Mouse (Mus musculus): Measurements from ENCODE around the gene Coro6.

The Coro6 gene

GRCm38 (mm10) chr11:77462283-77463100 is at the start of gene Coro6:
Coro6 (plus strand) TSS chr11:77462411.
- peak; percentile 72 for DNase-seq (ENCODE audit: low read depth, low spot score)

DNA sequence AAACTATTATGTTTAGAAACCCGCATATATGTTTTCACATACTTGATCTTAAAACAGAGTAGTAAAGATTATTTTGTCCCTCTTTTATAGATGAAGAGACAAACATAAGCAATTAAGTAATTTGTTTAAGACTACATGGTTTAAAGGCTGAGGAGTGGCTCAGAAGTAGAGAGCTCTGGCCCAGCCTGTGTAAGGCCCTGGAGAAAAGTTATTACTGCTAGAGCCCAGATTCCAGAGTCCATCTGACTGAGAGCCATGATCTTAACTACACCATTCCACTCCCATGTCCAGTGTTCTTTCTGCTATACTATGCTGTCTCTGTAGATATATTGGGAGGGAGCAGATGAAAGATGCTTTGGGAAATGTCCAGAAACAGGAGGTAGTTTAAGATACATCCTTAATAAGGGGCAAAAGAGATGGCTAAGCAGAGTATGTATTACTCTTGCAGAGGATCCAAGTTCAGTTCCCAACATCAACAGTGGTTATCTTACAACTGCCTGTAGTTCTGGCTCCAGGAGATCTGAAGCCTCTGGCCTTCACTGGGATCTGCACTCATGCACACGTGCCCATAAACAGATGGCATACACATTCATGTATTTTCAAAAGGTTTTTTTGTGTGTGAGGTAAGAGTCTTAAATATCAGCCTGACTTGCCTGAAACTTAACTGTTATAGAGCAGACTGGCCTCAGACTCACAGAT is 47.9 kb upstream of the Coro6 start:
- no peak for DNase-seq (ENCODE audit: low read depth, low spot score)

DNA sequence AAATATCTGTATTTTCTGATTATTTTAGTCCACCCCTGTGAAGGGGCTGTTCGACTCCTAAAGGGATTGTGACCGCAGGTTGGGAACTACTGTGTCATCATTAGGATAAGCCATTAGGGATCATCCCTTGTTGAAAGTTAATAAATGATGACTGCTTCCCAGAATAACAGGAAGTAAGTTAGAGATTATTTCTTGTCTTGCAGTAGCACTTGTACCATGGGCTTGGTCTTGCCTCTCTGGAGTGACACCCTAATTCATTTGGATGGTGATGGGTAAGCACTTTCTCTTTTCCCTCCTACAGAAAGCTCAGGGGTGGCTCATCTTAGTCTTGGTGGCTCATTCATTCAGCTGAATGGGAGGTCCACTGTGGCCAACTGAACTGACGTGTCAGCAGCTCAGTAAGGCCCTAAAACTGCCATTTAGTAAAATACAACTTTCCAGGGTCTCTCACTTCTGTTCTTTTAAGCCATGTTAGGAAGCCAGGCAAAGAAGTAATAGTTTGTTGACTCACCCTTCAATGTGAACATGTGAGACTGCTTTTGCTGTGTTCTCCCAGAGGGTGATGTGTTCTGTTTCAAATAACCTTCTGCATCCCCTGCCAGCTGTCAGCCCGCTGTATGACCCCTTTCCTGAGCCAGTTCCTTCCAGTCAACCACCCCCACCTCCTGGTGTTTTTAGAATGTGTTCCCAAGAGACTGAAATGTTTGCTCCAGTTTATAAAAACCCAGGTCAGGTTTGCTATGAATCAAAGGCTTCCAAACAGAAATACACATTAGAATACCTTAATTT is 45.8 kb upstream of the Coro6 start:
- peak; percentile 88 for DNase-seq (ENCODE audit: low read depth, low spot score)

GRCm38 (mm10) chr11:77418021-77418420 is 44.2 kb upstream of the Coro6 start:
- DNase-seq (ENCODE audit: low read depth, low spot score): no peak

DNA sequence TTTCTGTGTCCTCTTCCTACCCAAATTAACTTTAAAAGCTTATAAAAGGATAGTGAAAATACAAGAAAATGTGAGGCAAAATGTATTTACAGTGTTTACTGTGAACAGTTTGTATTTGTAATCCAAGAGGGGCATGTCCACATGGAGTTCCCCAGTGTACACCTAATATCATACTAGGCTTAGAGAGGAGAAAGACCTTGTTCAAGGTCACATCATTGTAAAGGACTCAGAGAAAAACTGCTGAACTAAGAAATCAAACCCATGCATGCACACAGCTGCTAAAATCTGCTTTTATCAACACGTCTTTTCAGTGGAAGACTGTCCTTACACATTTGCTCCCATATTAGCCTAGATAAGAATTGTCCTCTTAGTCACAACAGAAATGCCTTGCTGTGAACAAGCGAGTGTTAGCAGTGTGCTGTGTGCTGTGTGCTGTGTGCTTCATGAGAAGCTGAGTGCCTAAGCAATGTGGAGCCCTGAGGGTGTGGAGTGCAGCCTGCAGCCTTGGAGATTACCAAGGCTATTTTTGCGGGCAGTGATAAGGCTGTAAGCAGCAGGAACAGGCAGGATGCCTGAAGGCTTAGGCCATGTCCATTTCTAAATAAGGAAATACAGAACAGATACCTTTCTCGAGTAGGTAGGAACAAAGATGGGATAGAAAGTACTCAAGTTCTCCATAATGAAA is 38.9 kb upstream of the Coro6 start:
- peak; percentile 57 for DNase-seq (ENCODE audit: low read depth, low spot score)

GRCm38 (mm10) chr11:77428446-77428845 is 33.8 kb upstream of the Coro6 start:
- DNase-seq (ENCODE audit: low read depth, low spot score): no peak

- DNase-seq (ENCODE audit: low read depth, low spot score): no peak
Measured at GRCm38 (mm10) chr11:77437026-77437425, 25.2 kb upstream of the Coro6 start.

DNA sequence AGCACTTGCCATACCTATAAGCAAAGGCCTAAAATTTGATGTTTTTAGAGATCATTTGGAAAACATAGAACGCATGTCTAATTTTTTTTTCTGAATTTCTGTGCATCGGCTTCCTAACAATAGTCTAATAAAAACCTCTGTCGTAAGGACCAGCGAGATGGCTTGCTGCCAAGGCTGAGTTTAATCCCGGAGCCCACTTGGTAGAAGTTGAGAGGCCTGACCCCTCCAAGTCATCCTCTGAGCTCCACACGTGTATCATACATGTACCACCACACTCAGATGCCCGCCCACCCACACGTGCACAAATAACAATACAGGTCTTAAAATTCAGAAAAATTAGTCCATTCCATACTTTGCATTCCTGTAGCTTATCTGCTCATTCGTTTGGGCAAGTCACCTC is 22.1 kb upstream of the Coro6 start:
- no peak for DNase-seq (ENCODE audit: low read depth, low spot score)

DNA sequence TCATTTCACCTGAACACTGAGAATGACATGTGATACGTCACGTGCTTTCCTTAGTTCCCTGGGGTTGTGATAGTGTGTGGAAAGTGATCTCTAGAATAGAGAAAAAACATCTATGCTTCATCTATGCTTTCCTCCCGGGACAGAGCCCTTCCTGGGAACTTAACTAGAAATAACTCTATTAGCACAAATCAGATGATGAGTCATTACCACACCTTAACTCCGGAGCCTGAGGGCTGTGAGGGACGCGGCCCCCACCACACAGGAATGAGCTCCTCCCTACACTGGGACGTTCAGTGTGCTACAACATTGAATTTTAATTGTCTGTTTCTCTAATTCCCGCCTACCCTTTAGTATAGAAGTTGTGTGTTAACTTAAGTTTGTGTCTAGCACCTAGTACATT is 21.2 kb upstream of the Coro6 start:
- DNase-seq (ENCODE audit: low read depth, low spot score): no peak

GRCm38 (mm10) chr11:77442186-77443170 is 19.7 kb upstream of the Coro6 start:
- peak; percentile 86 for DNase-seq (ENCODE audit: low read depth, low spot score)

- peak; percentile 61 for DNase-seq (ENCODE audit: low read depth, low spot score)
Measured at GRCm38 (mm10) chr11:77444939-77445338, 17.3 kb upstream of the Coro6 start.

- DNase-seq (ENCODE audit: low read depth, low spot score): peak; percentile 91
Measured at GRCm38 (mm10) chr11:77446628-77447041, 15.6 kb upstream of the Coro6 start.

- DNase-seq (ENCODE audit: low read depth, low spot score): no peak
Measured at GRCm38 (mm10) chr11:77449224-77449623, 13.0 kb upstream of the Coro6 start.

GRCm38 (mm10) chr11:77451670-77452069 is 10.5 kb upstream of the Coro6 start:
- peak; percentile 70 for DNase-seq (ENCODE audit: low read depth, low spot score)

- no peak for DNase-seq (ENCODE audit: low read depth, low spot score)
Measured at GRCm38 (mm10) chr11:77453388-77453787, 8.8 kb upstream of the Coro6 start.

DNA sequence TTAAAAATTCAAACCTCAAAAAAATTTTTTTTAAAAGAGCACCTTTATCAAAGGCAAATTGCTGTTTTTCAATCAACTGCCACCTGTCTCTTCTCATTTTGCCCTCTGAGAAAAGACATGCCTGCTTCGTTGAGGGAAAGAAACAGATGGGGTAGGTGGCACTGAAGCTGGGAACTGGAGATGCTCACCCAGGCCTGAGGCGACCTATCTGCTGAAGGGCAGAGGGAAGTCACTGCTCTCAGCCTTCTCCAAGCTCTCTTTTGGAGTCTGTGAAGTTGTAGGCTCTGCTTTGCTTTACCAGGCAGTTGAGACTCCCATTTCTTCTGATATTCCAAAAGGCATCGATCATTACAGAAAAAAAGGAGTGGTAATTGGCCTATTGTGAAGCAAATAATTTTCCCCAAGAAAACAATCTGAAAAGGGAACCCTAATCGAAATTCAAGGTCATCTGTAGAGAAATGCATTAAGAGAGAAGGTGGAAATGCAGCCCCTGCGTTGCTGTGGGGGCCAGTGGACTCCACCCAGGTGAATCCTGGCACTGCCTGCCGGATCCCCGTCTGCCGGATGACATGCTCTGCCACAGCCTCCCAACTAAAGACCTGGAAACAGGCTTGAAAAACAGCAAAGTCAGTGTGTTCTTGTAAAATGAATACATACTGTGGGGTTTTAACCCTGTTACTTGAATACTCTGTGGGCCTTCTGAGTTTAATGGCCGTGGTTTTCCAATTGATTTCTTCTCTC is 6.3 kb upstream of the Coro6 start:
- DNase-seq (ENCODE audit: low read depth, low spot score): no peak

DNA sequence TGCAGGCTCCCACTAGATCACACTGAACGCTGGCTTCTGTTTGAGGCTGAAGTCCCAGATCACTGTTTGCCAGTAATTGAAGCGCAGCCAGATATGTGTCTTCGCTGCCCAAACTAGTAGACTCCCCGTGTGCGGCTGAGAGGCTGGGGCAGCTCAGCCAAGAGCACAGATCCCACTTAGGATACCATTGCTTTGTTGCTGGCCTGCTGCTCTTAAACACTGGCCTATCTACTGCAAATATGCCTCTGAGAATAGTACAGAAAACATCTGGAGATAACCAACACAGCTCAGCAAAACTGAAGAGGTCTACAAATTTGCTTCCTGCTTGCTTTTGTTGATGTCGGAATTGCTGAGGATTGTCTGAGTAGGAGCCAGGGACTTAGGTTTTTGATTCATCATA is 5.3 kb upstream of the Coro6 start:
- DNase-seq (ENCODE audit: low read depth, low spot score): peak; percentile 48

DNA sequence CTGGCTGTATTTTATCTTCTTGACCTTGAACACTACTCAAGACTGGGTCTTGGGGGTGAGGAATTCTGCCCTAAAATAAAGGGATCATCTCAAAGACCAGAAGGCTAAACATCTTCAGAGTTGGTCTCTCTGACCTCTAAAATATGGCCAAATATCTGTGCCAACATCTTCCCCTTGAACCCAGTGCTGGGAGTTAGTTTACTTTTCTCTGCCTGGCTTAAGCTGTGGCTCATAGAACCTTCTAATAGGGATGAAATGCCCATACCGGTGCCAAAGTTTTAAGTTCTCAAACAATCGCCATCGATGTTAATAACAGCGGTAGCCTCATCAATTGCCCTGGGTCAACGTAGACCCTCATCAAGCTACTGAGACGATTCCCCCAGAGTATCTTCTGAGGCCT is 355 bp upstream of the Coro6 start:
- no peak for DNase-seq (ENCODE audit: low read depth, low spot score)

DNA sequence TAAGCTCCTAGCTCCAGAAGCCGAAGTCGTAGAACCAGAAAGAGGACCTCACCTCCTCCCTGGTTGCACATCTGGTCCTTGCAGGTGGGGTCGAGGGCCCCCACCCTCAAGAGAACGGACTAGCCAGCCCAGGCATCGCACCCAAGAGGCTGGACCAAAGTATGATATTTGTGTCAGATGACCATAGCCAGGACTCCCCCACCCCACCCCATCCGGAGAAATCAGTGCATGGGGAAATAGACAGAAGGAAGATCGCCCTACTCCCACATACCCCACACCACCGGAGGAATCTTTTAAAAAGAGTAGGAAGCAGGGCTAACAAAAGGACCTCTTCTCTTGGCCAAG is 862 bp downstream of the Coro6 start:
- DNase-seq (ENCODE audit: low read depth, low spot score): no peak

DNA sequence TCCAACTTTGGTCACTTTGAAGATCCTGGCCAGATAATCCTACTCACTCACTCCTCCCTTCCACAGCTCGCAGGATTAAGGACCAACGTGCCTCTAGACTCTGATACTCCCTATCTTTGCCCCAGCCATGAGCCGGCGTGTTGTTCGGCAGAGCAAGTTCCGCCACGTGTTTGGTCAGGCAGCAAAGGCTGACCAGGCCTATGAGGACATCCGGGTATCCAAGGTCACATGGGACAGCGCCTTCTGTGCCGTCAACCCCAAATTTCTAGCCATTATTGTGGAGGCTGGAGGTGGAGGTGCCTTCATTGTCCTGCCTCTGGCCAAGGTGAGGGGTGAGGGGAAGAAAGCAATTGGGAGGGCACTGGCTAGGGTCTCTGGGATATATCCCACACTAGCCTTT is 1.6 kb downstream of the Coro6 start:
- DNase-seq (ENCODE audit: low read depth, low spot score): no peak
